Mouse (Mus musculus) urinary bladder, adult 18-20 months (tissue): ENCODE results near the gene Atp6v1c2.
A peak's percentile ranks its signal among the peaks of the same experiment; 100 is the strongest.

ENCODE experiments used
- DNase-seq, 2 experiments: peaks; one replicate each; pipeline ENCODE4 v3.0.0; 2022; ENCODE audit warnings: low spot score in 2 of 2, mixed read lengths in 2 of 2

Gene Atp6v1c2

DNA sequence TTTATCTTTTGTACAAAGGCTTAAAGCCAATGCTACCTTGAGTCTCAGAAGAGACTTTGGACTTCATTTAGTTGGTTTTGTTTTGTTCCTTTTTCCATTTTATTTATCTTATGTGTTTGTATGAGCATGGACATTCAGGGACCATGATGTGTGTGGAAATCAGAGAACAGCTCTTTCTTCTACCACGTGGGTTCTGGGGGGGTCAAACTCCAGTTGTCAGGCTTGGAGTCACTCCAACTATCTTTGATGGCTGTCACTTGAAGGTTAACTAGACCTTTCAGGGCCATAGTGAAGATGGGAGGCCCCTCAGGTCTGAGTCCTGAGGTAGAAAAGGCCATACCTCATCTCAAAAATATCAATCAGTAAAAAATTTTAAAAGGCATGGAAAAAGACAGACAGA lies 4.3 kb upstream of the Atp6v1c2 start:
- no peak for DNase-seq

DNA sequence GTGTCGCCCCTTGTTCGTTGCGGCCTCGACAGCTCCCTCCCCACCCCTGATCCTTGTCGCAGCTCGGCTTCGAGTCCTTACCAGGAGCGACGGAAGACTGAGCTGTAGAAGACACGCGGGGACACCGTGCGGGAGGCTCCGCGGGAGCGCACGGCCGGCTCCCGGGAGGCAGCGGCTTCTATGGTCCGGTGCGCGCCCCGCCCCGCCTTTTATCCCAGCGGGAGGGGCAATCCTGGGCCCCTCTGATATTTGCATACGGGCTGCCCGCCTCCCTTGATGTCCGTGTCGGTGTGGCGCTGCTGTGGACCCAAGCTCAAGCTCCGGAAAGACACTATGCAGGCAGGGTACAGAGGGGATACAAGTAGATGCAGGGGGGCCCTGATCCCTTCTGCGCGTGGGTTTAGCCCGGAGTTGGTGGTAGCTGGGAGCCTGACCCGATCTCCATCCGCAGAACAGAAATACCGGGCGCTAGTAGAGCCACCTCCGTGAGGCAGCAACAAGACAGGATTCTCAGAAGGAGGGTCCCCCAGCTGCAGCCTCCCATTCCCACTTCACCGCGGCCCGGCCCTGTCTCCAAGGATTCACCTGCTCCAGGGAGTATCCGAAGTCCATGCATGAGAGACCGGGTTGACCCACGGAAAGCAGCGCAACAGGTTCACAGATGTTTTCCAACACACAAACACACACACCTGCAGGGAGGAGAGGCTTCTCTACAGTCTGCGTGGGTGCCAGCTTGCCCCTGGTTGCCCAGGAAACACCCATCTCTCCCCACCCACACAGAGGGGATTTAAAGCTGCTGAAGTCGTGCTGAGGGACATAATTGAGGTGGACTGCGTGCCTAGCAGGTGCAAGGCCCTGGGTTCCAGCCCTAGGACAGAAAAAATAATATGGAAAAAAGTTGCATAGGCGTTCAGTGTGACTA lies 4.3 kb downstream of the Atp6v1c2 start:
- peak in 1 of 2 experiments; percentile 25 for DNase-seq

DNA sequence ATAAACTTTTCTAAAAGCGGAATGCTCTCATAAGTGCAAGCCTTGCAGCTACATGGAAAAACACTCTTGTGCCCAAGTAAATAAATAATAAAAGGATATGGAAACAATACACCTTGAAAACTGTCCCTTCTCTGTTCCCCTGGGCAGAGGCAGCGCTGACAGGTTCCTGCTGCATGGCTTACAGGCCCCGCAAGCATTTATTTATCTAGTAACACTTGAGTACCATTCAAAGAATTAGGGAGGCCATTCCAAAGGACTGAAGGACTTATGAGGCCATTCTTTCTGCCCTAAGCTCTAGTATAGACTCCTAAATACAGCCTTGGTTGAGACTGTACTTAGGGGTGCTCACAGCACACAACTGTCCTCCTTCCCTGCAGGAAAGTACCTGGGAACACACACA lies 10.7 kb downstream of the Atp6v1c2 start:
- no peak for DNase-seq

DNA sequence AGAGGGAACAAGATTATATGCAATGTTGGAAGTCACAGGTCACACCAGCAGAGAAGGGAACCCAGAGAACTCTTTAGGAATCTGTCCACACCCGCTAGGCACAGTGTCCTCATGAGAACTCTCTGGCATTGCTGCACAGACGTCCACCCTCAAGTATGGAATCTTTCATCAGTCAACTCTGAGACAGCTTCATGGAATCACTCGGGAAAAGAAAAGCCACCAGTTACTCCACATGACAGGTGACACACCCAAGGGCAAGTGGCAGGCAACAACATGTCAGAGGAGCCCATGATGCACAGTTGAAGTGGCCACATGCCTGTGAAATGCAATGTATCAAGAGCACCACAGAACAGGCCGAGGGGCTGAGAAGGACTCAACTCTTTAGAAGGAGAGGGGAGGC lies 11.2 kb downstream of the Atp6v1c2 start:
- no peak for DNase-seq

DNA sequence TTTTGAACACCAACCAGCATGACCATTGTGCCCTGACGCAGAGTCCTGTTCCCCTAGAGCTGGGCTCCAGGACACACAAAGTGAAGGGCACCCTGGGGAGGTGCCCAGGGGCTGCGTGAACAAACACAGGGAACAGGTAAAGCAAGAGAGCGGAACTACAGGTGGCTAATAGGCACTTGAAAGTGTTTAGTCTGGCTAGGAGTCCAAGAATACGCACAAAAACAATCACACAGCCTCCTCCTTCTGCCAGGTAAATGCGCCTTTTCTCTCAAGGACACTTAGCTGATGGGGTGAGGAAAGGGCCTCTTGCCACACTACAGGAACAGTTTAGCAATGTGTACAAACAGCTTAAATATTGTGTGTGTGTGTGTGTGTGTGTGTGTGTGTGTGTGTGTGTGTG lies 13.1 kb downstream of the Atp6v1c2 start:
- DNase-seq, result no peak

DNA sequence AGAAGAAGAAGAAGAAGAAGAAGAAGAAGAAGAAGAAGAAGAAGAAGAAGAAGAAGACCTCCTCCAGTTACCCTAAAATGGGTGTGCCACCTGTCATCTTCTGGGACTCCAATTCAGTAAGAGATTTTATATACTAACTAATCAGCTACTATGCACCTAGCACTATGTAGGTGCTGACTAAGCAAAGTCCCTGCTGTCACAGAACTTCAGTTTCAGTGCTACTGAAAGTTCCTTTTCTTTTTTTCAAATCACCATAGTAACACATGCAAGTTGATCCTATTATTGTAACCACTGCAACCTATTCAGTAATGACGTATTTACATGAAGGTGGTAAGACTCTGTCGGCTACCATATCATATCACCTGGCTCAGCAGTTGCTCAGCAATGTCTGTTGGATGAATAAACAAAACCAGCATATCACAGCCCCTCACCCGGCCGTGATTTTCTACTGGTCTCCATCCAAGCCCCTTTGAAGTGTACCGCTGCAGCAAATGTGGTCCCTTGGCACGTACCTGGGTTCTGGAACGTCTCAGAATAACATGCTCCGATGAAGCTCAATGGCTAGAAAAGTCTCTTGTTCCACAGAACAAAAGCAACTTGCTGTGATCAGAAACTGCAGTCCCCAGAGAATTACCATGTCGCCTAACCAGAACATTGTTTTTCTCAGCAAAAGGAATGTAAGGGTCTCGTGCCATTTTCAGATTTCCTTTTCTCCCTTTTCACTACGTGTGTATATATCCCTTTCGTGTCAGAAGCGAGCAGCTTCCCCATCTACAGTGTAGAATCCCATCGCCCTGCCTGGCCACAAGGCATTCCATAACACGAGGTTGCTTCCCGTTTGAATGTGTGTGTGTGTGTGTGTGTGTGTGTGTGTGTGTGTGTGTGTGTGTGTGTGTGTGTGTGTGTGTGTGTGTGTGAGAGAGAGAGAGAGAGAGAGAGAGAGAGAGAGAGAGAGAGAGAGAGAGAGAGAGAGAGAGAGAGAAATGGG lies 18.0 kb downstream of the Atp6v1c2 start:
- no peak for DNase-seq

DNA sequence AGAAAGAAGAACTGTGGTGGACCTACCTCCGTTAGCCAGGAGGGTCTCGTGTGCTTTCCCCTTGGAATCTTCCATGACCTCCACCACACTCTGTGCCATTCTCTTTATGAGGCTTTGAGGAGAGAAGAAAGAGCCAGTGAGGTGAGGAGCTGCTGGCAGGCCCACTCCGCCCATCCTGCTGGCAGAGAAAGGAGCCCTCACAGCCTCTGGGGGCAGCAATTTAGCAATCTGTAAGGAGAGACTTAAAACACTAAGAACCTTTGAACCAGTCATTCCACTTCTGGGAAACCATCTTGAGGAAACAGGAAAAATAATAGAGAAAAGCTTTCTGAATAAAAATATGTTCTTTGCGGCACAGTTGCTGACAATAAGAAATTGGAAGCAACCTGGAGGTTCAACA lies 20.9 kb downstream of the Atp6v1c2 start:
- no peak for DNase-seq

DNA sequence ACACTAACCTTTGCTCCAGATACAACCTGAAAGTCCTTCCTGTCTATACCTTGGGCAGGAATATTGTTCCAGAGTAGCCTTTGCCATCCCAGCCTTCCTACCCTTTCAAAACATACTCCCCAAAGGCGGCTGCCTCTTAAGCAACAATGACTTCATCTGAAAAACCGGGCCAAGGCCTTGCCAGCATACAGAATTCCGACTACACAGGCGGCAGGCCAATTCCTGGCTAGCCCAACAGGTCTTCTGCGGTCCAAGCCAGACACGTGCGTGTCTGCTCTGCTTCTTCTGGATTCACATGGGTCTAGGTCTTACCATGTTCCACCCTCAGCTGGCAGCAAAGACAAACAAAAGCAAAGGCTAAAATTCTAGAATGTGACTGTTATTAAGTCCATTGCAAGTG lies 23.7 kb downstream of the Atp6v1c2 start:
- no peak for DNase-seq

DNA sequence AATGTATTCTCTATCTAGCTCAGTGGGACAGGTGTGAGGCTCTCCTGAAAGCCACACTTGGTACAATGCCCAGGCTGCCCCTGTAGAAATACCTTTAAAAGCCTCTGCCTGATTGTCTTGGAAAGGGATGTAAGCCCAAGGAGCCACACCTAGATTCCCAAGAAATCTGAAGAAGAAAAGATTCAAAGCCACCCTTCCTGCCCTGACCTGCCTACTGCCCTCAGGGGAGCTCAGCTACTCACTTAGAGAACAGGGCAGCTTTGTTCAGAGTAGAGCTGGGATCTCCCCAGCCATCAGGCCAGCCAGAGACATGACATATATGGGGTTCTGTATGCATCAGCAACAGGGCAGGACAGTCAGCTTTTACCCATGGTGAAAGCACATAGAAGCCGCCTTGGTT lies 29.3 kb downstream of the Atp6v1c2 start:
- DNase-seq, result no peak

DNA sequence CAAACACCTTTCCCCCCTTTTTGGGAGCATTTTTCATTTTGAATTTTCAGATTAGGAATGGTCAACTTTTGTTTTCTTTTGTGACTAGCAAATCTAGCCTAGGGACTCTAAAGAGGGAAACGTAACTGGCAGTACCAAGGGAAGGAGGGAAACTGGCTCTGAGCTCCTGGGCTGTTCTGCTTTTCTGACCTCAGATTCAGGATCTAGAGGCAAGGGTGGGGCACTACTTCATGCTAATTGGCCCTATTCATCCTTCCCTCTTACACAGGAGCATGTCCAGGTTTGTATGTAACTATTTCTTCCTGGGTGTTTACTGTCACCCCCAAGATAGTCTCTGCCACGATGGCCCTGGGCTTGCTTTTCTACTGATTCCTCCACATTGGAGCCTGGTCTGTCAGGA lies 32.3 kb downstream of the Atp6v1c2 start:
- DNase-seq, result no peak

DNA sequence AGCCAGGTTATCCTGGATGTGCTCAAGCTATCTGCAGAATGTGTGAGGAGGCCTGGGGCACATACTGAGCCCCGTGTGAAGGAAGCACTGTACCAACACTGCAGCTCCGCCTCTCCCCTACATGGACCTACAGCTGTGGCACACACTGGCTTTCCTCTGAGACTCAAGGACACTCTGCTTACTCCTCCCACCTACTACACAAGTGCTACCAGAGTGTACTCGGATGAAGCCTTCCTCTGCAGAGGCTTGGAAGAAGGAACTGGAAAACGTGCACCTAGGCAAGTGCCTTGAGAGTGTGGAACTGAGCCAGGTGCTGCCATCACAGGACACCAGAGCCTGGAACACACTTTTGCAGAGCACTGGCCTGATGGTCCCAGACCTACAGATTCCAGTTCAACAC lies 38.6 kb downstream of the Atp6v1c2 start:
- no peak for DNase-seq

DNA sequence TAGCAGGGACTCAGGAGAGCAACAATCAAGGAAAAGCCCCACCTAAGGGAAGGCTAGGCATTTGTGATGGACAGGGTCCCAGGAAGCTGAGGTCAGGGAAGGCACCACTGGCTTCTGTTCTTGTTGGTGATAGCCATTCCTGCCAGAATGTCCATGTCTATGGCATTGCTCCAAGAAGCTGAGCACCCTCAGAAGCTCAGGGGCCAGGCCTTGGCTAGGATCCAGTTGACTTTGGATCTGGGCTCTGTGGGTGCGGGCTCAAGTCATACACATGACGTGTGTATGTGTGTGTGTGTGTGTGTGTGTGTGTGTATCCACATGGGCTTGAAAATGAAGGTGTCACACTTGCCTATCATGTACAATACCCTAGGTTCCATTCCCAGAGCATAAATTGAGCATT lies 39.2 kb downstream of the Atp6v1c2 start:
- no peak for DNase-seq

DNA sequence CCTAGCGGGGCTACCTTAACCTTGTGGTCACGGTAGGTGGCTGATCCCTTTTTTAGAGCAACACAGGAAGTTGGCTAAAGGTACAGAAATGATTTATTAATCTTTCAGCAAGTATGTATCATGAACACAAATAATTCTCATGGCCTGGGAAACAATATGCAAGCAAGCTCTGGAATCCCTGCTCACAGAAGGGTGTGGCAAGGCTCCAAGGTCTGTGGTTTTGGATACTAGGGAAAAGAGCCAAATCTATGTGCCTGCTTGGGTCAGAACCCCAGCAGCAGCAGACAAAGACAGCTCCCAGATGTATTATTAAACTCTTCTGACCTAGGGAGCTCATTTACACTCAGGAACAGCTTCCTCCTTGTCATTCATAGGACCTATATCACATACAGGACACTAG lies 40.1 kb downstream of the Atp6v1c2 start:
- DNase-seq, result no peak

DNA sequence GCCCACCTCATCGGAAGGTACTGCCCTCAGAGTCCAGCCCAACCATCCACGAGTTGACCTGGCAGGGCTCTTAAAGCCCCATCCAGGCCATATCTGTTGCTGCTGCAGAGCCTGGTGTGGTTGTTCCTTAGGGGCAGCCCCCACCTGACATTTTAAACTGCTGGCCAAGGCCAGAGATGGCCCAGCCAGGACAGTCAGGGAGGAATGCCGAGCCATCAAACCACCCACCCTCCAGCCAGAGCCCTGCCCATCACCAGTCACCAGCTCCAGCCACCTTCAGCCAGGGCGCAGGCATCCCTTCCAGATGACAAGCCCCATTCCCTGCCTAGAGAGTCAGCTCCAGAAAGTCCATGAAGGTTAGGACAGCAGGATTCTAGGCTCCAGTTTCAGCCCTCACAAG lies 40.7 kb downstream of the Atp6v1c2 start:
- no peak for DNase-seq

DNA sequence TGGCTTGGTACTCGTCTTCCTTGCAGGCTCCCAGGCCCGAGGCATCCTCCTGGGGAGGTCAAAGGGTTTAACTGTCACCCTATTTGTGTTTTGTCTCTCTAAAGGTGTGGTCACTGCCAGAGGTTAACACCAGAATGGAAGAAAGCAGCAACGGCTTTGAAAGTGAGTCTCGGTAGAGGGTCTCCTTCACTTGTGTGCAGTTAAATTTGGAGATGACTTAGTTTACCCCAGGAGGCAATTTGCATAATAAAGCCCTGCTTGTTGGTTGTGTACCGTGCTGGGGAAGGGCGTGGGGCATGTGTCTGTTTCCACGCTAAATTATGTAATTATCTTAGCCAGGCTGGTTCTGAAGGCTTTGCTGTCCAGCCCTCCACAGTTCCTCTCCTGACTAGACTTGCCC lies 55.3 kb downstream of the Atp6v1c2 start:
- no peak for DNase-seq

DNA sequence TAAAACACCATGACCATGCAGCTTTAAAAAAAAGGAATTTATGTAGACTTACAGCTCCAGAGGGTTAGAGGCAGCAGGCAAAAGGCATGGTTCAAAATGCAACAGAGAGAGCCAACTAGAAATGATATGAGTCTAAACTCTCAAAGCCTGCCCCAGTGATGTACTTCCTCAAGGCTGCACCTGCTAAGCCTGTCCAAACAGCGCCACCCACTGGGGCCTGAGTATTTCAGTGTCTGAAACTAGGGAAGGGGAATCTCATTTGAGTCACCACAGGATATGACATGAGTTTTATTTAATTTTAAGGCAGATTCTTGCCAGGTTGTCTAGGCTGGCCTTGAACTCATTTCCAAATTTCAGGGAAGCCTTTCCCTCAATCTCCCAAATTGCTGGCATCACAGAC lies 57.9 kb downstream of the Atp6v1c2 start:
- no peak for DNase-seq

DNA sequence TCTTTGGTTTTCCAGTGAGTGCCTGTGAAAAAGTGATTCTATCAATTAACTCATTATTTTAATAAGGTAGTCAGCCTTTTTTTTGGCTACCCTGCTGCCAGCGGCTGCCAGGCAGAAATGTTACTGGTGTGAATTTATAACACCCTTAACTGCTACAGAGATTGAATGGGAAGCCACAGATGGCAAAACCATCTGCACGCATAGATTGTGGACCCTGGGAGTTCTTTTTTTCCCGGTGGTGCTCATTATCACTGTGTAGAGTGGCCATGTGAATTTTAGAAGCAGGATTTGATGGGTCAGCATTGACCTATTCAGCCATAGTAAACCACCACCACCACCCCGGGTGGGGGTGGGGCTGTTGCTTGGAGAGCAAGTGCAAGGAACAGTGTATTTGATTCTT lies 61.8 kb downstream of the Atp6v1c2 start:
- no peak for DNase-seq

DNA sequence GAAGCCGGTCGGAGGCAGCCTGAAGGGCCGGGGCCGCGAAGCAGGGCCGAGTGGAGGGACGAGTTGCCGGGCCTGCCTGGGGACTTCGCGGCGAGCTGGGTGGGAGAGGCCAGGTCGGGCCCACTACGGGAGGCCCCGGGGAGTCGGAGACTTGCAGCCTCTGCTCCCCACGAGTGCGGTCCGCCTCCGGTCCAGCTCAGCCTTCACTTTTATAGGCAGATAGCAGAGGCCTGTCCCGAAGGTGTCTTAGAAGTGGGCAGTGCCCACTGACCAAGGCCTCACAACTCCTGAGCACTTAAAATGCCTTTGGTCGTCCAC lies 62.5 kb downstream of the Atp6v1c2 start:
- DNase-seq, result no peak

DNA sequence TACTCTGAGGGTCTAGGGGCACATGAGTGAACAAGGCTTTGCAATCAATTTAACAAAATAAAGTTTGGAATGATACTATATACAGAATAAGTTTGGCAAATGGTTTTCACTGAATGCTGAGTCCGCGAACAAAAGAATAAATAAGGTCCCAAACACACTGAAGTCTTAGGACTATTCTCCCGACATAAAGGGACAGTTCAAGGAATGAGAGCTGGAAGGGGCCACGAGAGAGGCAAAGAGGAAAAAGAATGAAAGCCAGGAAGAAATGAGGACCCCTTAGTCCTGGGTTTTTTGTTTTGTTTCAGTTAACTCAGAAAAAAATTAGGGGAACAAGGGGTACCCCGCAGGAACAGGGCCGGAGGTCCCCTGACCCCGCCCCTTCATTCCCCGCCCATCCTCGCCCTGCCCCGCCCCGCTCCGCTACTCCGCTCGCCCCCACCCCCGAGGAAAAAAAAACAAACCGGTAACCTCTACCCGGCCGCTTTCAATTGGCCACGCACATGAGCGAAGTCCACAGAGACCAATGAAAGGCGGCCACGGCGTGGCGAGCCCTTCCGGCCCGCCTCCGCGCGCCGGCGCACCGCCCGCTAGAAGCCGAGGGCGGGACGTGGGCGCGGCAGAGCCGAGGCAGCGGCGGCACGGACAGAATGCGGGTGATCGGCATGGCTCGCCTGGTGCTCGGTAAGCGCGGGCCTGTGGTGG lies 63.0 kb downstream of the Atp6v1c2 start, which contains the start of gene Pdia6:
Gene Pdia6, plus strand, starts transcription at position 575 of the 702 bp plus-strand sequence.
- DNase-seq, result peak; percentile 86 to 87

DNA sequence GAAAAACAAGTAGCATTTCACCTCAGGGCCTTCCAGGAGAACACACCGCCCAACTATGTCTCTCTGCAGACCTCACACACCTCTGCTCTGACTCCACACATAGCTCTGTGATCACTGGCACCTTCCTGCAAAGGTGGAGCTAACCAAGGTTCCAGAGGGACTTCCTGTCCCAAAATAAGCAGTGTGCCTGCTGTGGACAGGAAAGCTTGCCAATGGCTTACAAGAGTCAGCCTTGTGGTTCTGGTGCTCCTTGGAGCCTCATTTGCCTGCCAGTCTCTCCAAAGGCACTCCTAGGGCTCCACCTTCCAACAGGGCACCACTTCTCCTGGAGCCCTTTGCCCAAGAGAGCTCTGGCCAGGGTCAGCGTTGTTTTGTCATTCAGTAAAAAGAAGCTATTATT lies 64.3 kb downstream of the Atp6v1c2 start:
- no peak for DNase-seq

DNA sequence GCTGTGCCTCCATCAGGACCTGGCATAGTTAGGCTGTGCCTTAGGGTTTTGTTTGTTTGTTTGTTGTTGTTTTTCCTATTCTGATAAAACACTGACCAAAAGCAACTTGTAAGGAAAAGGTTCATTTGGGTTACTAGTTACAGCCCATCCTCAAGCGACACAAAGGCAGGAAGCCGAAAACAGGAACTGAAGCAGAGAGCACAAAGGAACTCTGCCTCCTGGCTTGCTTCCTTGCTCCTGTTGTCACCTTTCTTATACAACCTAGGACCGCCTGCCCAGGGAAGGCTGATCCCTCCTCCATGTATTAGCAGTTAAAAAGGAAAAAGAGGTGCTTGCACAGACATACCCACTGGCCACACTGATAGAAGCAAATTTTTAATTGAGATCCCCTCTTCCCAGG lies 65.3 kb downstream of the Atp6v1c2 start:
- DNase-seq, result no peak

DNA sequence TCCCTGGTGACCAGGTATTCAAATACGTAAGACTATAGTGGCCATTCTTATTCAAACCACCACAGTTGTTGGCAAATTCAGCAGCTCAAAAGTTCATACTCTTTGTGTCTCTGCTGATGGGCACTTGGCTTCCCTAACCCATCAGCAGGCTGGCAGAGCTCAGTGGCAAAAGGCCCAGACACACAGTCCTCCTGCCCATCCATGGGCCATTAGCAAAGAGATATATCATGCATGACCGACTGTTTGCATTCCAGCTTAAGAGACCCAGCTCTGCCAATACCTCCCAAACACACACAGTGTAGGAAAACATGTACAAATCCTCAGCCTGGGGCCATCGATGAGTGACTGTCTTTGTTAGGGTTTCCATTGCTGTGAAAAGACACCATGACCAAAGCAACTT lies 68.2 kb downstream of the Atp6v1c2 start:
- no peak for DNase-seq
